11 mouse cellular contexts compared by ENCODE assay signal in genomic region chr10:99283981-99284385, GRCm38 (mm10). TPM values are rescaled to one million over a fixed set of nuclear protein-coding genes. Genes with fewer than 3 reads are reported as not detected.
DNase-seq lines count a peak whose midpoint lies in the region; ATAC-seq and TF ChIP-seq lines count a peak whose summit lies in the region.
"Had no signal": no experiment of that assay in that cellular context is flagged by ENCODE, and none has a peak within 500 bp of the region (broad histone marks: within the 10 kb centered on the region; RNA-seq: fewer than 3 reads in every experiment).

No protein-coding gene starts in this region.

- H3K4me3 ChIP-seq in forebrain, embryonic 13.5 days: no peak overlapping the region
- no peak overlapping the region for H3K4me3 ChIP-seq in forebrain, embryonic 12.5 days (replicated peaks)
- H3K4me3 ChIP-seq in kidney, embryonic 14.5 days (ENCODE audit: low read length): no peak overlapping the region
- no peak overlapping the region for H3K4me3 ChIP-seq in embryonic facial prominence, embryonic 12.5 days
- no peak overlapping the region for H3K4me3 ChIP-seq in olfactory bulb, adult 2 months (ENCODE audit: insufficient read depth, low read depth, low read length)

- no peak for TF ChIP-seq CTCF in olfactory bulb, adult 2 months (IDR thresholded peaks at IDR 0.05; ENCODE audit: insufficient read depth, low read depth, low read length)

- 91% methylated on average over 10 of the region's 10 CpGs for WGBS in forebrain, embryonic 13.5 days
- 93% methylated on average over 10 of the region's 10 CpGs for WGBS in forebrain, embryonic 12.5 days
- 90% methylated on average over 10 of the region's 10 CpGs for WGBS in kidney, embryonic 14.5 days
- 73% methylated on average over 10 of the region's 10 CpGs for WGBS in embryonic facial prominence, embryonic 12.5 days
- 85% methylated on average over 10 of the region's 10 CpGs for WGBS in olfactory bulb, adult 2 months

- H3K9me3 ChIP-seq in forebrain, embryonic 13.5 days (replicated peaks): no peaks in the 10 kb centered on the region
- H3K9me3 ChIP-seq in forebrain, embryonic 12.5 days: no peaks in the 10 kb centered on the region
- no peaks in the 10 kb centered on the region for H3K9me3 ChIP-seq in kidney, embryonic 14.5 days (ENCODE audit: control insufficient read depth, low read length)
- no peaks in the 10 kb centered on the region for H3K9me3 ChIP-seq in embryonic facial prominence, embryonic 12.5 days

- H3K27ac ChIP-seq in forebrain, embryonic 13.5 days: no peak overlapping the region
- H3K27ac ChIP-seq in forebrain, embryonic 12.5 days: no peak overlapping the region
- H3K27ac ChIP-seq in kidney, embryonic 14.5 days (ENCODE audit: low read depth, low read length): no peak overlapping the region
- H3K27ac ChIP-seq in embryonic facial prominence, embryonic 12.5 days: no peak overlapping the region
- peak overlapping the region; percentile 66 for H3K27ac ChIP-seq in olfactory bulb, adult 2 months (ENCODE audit: insufficient read depth, low read depth, low read length)
- H3K27ac ChIP-seq: liver, embryonic 14.5 days had no signal

- peaks cover 5% of the 10 kb centered on the region; the same call in 1 of the 2 replicates for H3K4me1 ChIP-seq in forebrain, embryonic 13.5 days
- H3K4me1 ChIP-seq in forebrain, embryonic 12.5 days: peaks cover 13% of the 10 kb centered on the region
- peaks cover 22% of the 10 kb centered on the region; the same call in 1 of the 2 replicates for H3K4me1 ChIP-seq in kidney, embryonic 14.5 days (ENCODE audit: control insufficient read depth, insufficient read depth, low read length)
- H3K4me1 ChIP-seq in embryonic facial prominence, embryonic 12.5 days: peaks cover 17% of the 10 kb centered on the region; the same call in 1 of the 2 replicates
- H3K4me1 ChIP-seq in olfactory bulb, adult 2 months (ENCODE audit: control insufficient read depth, insufficient read depth, low read length): peaks cover 16% of the 10 kb centered on the region

- no peak overlapping the region for H3K9ac ChIP-seq in forebrain, embryonic 13.5 days
- H3K9ac ChIP-seq in forebrain, embryonic 12.5 days: no peak overlapping the region
- H3K9ac ChIP-seq in kidney, embryonic 14.5 days (ENCODE audit: low read depth, low read length): no peak overlapping the region
- H3K9ac ChIP-seq in embryonic facial prominence, embryonic 12.5 days: no peak overlapping the region
- H3K9ac ChIP-seq: forebrain, postnatal 0 days; liver, embryonic 14.5 days had no signal

- H3K36me3 ChIP-seq in forebrain, embryonic 13.5 days (ENCODE audit: poor library complexity, severe bottlenecking): no peaks in the 10 kb centered on the region
- no peaks in the 10 kb centered on the region for H3K36me3 ChIP-seq in forebrain, embryonic 12.5 days (replicated peaks)
- H3K36me3 ChIP-seq in kidney, embryonic 14.5 days (ENCODE audit: control insufficient read depth, insufficient read depth, low read length): no peaks in the 10 kb centered on the region
- H3K36me3 ChIP-seq in embryonic facial prominence, embryonic 12.5 days: no peaks in the 10 kb centered on the region

- 0 out of 2 replicates have a peak, but pooled peaks cover 2% of the 10 kb centered on the region for H3K27me3 ChIP-seq in forebrain, embryonic 13.5 days
- no peaks in the 10 kb centered on the region; the same call in 1 of the 2 replicates for H3K27me3 ChIP-seq in forebrain, embryonic 12.5 days
- no peaks in the 10 kb centered on the region for H3K27me3 ChIP-seq in kidney, embryonic 14.5 days (ENCODE audit: control insufficient read depth, insufficient read depth, low read length)
- no peaks in the 10 kb centered on the region for H3K27me3 ChIP-seq in embryonic facial prominence, embryonic 12.5 days

- DNase-seq in kidney, postnatal 10 days: peak; percentile 24
- no peak for DNase-seq in urinary bladder, postnatal 25 days (ENCODE audit: low spot score)
- no peak for DNase-seq in right cerebral cortex, postnatal 4 days
- DNase-seq: cerebellum, postnatal 25 days; forebrain, postnatal 0 days had no signal

- no peak overlapping the region for H3K4me2 ChIP-seq in forebrain, embryonic 13.5 days
- no peak overlapping the region for H3K4me2 ChIP-seq in forebrain, embryonic 12.5 days
- no peak overlapping the region for H3K4me2 ChIP-seq in kidney, embryonic 14.5 days (replicated peaks; ENCODE audit: low read depth, low read length)
- H3K4me2 ChIP-seq in embryonic facial prominence, embryonic 12.5 days (replicated peaks): no peak overlapping the region

- 0 out of 2 replicates have a peak, but pooled peaks have one; percentile 16 for ATAC-seq in forebrain, embryonic 13.5 days
- no peak for ATAC-seq in forebrain, embryonic 12.5 days (ENCODE audit: low FRiP score)
- no peak for ATAC-seq in kidney, embryonic 14.5 days (ENCODE audit: low FRiP score, low TSS enrichment)
- ATAC-seq in embryonic facial prominence, embryonic 12.5 days (ENCODE audit: insufficient number of reproducible peaks, insufficient read depth, low FRiP score, low TSS enrichment): peak; percentile 76

- TF ChIP-seq POLR2A in olfactory bulb, adult 2 months (IDR thresholded peaks at IDR 0.05; ENCODE audit: insufficient read depth, low read depth, low read length): no peak

RNA-seq across cellular contexts. Expression of gene Dusp6, which starts 21.0 kb away (rescaled TPM):
- 24.9 and 26.8 TPM in 2 replicates for polyA plus RNA-seq in forebrain, embryonic 13.5 days (2015; fragmentation: Nextera tagmentation; extraction: Ambion mirVana)
- 37.1 and 40.0 TPM in 2 replicates for polyA plus RNA-seq in forebrain, embryonic 12.5 days (2016; fragmentation: Nextera tagmentation; extraction: Ambion mirVana)
- polyA plus RNA-seq in kidney, embryonic 14.5 days (2014; fragmentation: Nextera tagmentation; extraction: Ambion mirVana): 87.7 and 98.5 TPM in 2 replicates
- 90.6 and 90.7 TPM in 2 replicates for polyA plus RNA-seq in embryonic facial prominence, embryonic 12.5 days (2016; fragmentation: Nextera tagmentation; extraction: Ambion mirVana)
- polyA plus RNA-seq in olfactory bulb, adult 2 months (2012; ENCODE audit: insufficient read depth, insufficient read length, low replicate concordance, missing spikeins): not detected in 2 replicates

Comparison
In these comparisons a context has a peak if more than half of its experiments do, and no peak if none do; other contexts are left out.
1. ATAC-seq: peak in forebrain, embryonic 13.5 days (single experiment) and embryonic facial prominence, embryonic 12.5 days (single experiment); none in forebrain, embryonic 12.5 days (single experiment) and kidney, embryonic 14.5 days (single experiment).